Mouse (Mus musculus) CH12.LX (cell line): ENCODE measurements around the gene Gpr3. TPM values are rescaled to one million over a fixed set of nuclear protein-coding genes. Genes with fewer than 3 reads are reported as not detected.

ENCODE experiments used
- DNase-seq: peaks from one replicate; pipeline ENCODE4 v3.0.0-alpha.2; 2013; ENCODE audit errors: extremely low read depth
- H3K27ac ChIP-seq: 2 replicates; pipeline ENCODE4 v1.5.1; 2012; ENCODE audit warnings: low read depth, mild to moderate bottlenecking, control low read depth, moderate library complexity; ENCODE audit not compliant: insufficient read depth
- H3K27me3 ChIP-seq: replicated peaks from 2 replicates; pipeline ENCODE3; 2012; ENCODE audit warnings: inconsistent platforms
- H3K36me3 ChIP-seq, 2 experiments: replicated peaks in 1 of 2; 2 replicates each; pipeline versions ENCODE3 to v1.6.1; 2012; ENCODE audit warnings: inconsistent platforms in 1 of 2, low read length in 1 of 2, mild to moderate bottlenecking in 1 of 2, mixed read lengths in 1 of 2, moderate library complexity in 1 of 2; ENCODE audit not compliant: control insufficient read depth in 1 of 2, insufficient read depth in 1 of 2
- H3K4me1 ChIP-seq, 2 experiments: 2 replicates each; pipeline ENCODE4 v1.6.1; 2012; ENCODE audit warnings: inconsistent platforms in 1 of 2, moderate library complexity in 1 of 2; ENCODE audit not compliant: insufficient read depth in 2 of 2, control insufficient read depth in 1 of 2
- H3K4me2 ChIP-seq: 2 replicates; pipeline ENCODE4 v1.6.1; 2012; ENCODE audit warnings: low read depth, mild to moderate bottlenecking, control low read depth; ENCODE audit not compliant: poor library complexity, insufficient read depth, severe bottlenecking
- H3K4me3 ChIP-seq, 3 experiments: fragments of 150-350 bp in 1 of 3; sonication (generic) in 1 of 3; replicated peaks in 1 of 3; 2 replicates each; pipeline versions ENCODE3 to v1.5.1; 2011 to 2012; ENCODE audit warnings: low read depth in 2 of 3, low read length in 2 of 3, mild to moderate bottlenecking in 2 of 3, moderate library complexity in 2 of 3, control low read depth in 1 of 3, improper control_type of control experiment in 1 of 3, inconsistent platforms in 1 of 3, mixed read lengths in 1 of 3; ENCODE audit not compliant: poor library complexity in 1 of 3
- H3K79me2 ChIP-seq: replicated peaks from 2 replicates; pipeline ENCODE4 v1.6.1; 2012; ENCODE audit warnings: mild to moderate bottlenecking, moderate library complexity; ENCODE audit not compliant: control insufficient read depth, poor library complexity, insufficient read depth, severe bottlenecking; ENCODE audit errors: extremely low read depth
- H3K9ac ChIP-seq: 2 replicates; pipeline ENCODE4 v1.6.1; 2012; ENCODE audit warnings: low read depth, mild to moderate bottlenecking, control low read depth, moderate library complexity; ENCODE audit not compliant: insufficient read depth
- H3K9me3 ChIP-seq: replicated peaks from 2 replicates; pipeline ENCODE3; 2012; ENCODE audit warnings: low read length, inconsistent platforms, mixed read lengths
- BHLHE40 ChIP-seq: IDR thresholded peaks from 2 replicates; pipeline ENCODE4 v1.6.1; 2011; ENCODE audit warnings: mild to moderate bottlenecking, low read depth, low read length, improper control_type of control experiment
- CHD1 ChIP-seq: IDR thresholded peaks from 2 replicates; pipeline ENCODE4 v1.6.1; 2012; ENCODE audit warnings: low read depth, low read length, improper control_type of control experiment, inconsistent platforms
- CHD2 ChIP-seq: IDR thresholded peaks from 2 replicates; pipeline ENCODE4 v1.6.1; 2011; ENCODE audit warnings: low read length, improper control_type of control experiment
- E2F4 ChIP-seq: IDR thresholded peaks from 2 replicates; pipeline ENCODE4 v1.6.1; 2011; ENCODE audit warnings: low read depth, low read length, improper control_type of control experiment; ENCODE audit not compliant: insufficient replicate concordance
- ELF1 ChIP-seq: IDR thresholded peaks from 2 replicates; pipeline ENCODE4 v1.6.1; 2014; ENCODE audit warnings: low read depth, mild to moderate bottlenecking, inconsistent platforms, low read length, improper control_type of control experiment
- EP300 ChIP-seq: IDR thresholded peaks from 2 replicates; pipeline ENCODE4 v1.6.1; 2011; ENCODE audit warnings: low read length, improper control_type of control experiment
- ETS1 ChIP-seq: conservative IDR thresholded peaks from 2 replicates; pipeline ENCODE4 v1.6.1; 2012; ENCODE audit warnings: low read depth, mild to moderate bottlenecking, inconsistent platforms, low read length, improper control_type of control experiment, moderate library complexity
- GABPA ChIP-seq: IDR thresholded peaks from 2 replicates; pipeline ENCODE4 v1.6.1; 2012; ENCODE audit warnings: low read depth, low read length, improper control_type of control experiment, inconsistent platforms; ENCODE audit not compliant: insufficient replicate concordance
- IRF4 ChIP-seq: IDR thresholded peaks from 2 replicates; pipeline ENCODE4 v1.6.1; 2014; ENCODE audit warnings: low read depth, mild to moderate bottlenecking, inconsistent platforms, low read length, improper control_type of control experiment
- MAX ChIP-seq: IDR thresholded peaks from 2 replicates; pipeline ENCODE4 v1.6.1; 2011; ENCODE audit warnings: low read length, improper control_type of control experiment
- MAZ ChIP-seq: IDR thresholded peaks from 2 replicates; pipeline ENCODE4 v1.6.1; 2012; ENCODE audit warnings: low read depth, mild to moderate bottlenecking, inconsistent platforms, low read length, improper control_type of control experiment, moderate library complexity
- MEF2A ChIP-seq: IDR thresholded peaks from 2 replicates; pipeline ENCODE4 v1.6.1; 2014; ENCODE audit warnings: low read depth, mild to moderate bottlenecking, inconsistent platforms, low read length, improper control_type of control experiment, borderline replicate concordance
- MXI1 ChIP-seq: IDR thresholded peaks from 2 replicates; pipeline ENCODE4 v1.6.1; 2011; ENCODE audit warnings: mild to moderate bottlenecking, low read depth, low read length, improper control_type of control experiment
- PAX5 ChIP-seq: IDR thresholded peaks from 2 replicates; pipeline ENCODE4 v1.6.1; 2012; ENCODE audit warnings: low read length, inconsistent platforms, mixed read lengths
- POLR2AphosphoS2 ChIP-seq: IDR thresholded peaks from 2 replicates; pipeline ENCODE4 v1.6.1; 2011; ENCODE audit warnings: low read depth, low read length, improper control_type of control experiment
- RAD21 ChIP-seq: IDR thresholded peaks from 2 replicates; pipeline ENCODE4 v1.6.1; 2011; ENCODE audit warnings: low read depth, mild to moderate bottlenecking, low read length, improper control_type of control experiment, moderate library complexity
- RCOR1 ChIP-seq: conservative IDR thresholded peaks from 2 replicates; pipeline ENCODE4 v1.6.1; 2012; ENCODE audit warnings: low read depth, mild to moderate bottlenecking, inconsistent platforms, low read length, improper control_type of control experiment
- SMC3 ChIP-seq: IDR thresholded peaks from 2 replicates; pipeline ENCODE4 v1.6.1; 2011; ENCODE audit warnings: low read depth, low read length, improper control_type of control experiment
- TCF12 ChIP-seq: IDR thresholded peaks from 2 replicates; pipeline ENCODE4 v1.6.1; 2014; ENCODE audit warnings: low read depth, mild to moderate bottlenecking, inconsistent platforms, low read length, improper control_type of control experiment
- USF2 ChIP-seq: conservative IDR thresholded peaks from 2 replicates; pipeline ENCODE4 v1.6.1; 2011; ENCODE audit warnings: low read depth, low read length, improper control_type of control experiment
- ZC3H11A ChIP-seq: IDR thresholded peaks from 2 replicates; pipeline ENCODE4 v1.6.1; 2012; ENCODE audit warnings: low read depth, mild to moderate bottlenecking, inconsistent platforms, low read length, improper control_type of control experiment
- ZKSCAN1 ChIP-seq: IDR thresholded peaks from 2 replicates; pipeline ENCODE4 v1.6.1; 2012; ENCODE audit warnings: low read depth, inconsistent platforms, low read length, improper control_type of control experiment, borderline replicate concordance
- ZNF384 ChIP-seq: IDR thresholded peaks from 2 replicates; pipeline ENCODE4 v1.6.1; 2012; ENCODE audit warnings: low read depth, low read length, improper control_type of control experiment, inconsistent platforms
- dilution Hi-C: fragments of 300-500 bp; cut with MboI; formaldehyde crosslinking; loops from 2 replicates; pipeline ENCODE4 v1.14.3; 2020; ENCODE audit warnings: low sequenced_read_pairs; ENCODE audit not compliant: extremely low pct_unique_long_range_greater_than_20kb, extremely low pct_ligation_motif_present
- in situ Hi-C: fragments of 300-500 bp; cut with MboI; formaldehyde crosslinking; loops from 3 replicates; pipeline ENCODE4 v1.14.3; 2019; ENCODE audit warnings: low sequenced_read_pairs, low pct_ligation_motif_present, low pct_unique_long_range_greater_than_20kb, mixed read lengths
- polyA plus RNA-seq: library from polyadenylated mRNA; unstranded; fragments of >175 nt; gene quantifications from 2 replicates; pipeline ENCODE4 v1.2.1, GENCODE M21; 2012; ENCODE audit warnings: low read depth; ENCODE audit not compliant: insufficient read length
- total RNA-seq, 2 experiments: library from RNA; depleted of rRNA; stranded (reverse); fragments of 300-350 nt in 1 of 2; fragments of >200 nt in 1 of 2; gene quantifications; 2 replicates each; pipeline ENCODE4 v1.2.3; 2012 to 2014

Gene Gpr3
- total and polyA plus RNA-seq, 3 experiments = 0.11 to 0.13 TPM; not detected in 1

- Histone ChIP-seq H3K27ac (no peak overlapping the region), H3K36me3 (peaks cover 71 to 92% of the 10 kb centered on the region in 2 experiments), H3K9me3 (no peaks in the 10 kb centered on the region), H3K4me1 (peaks cover 0 to 43% of the 10 kb centered on the region in 2 experiments; a peak in 2 of 4 replicates), H3K9ac (no peak overlapping the region), H3K27me3 (no peaks in the 10 kb centered on the region), H3K4me3 (no peak overlapping the region), H3K4me2 (no peak overlapping the region), H3K79me2 (no peaks in the 10 kb centered on the region)
- no peak for DNase-seq
- no peak for TF ChIP-seq TCF12
- no peak for TF ChIP-seq MEF2A
- no peak for TF ChIP-seq MXI1
- no peak for TF ChIP-seq MAX
- TF ChIP-seq POLR2AphosphoS2 = no peak
- no peak for TF ChIP-seq E2F4
- in situ Hi-C loops = no loop called here
- dilution Hi-C loops = no loop called here
These were observed 17.3 kb downstream of the Gpr3 start for GRCm38 (mm10) chr4:133195014-133195413.

- no peak for DNase-seq
- in situ Hi-C loops = no loop called here
- dilution Hi-C loops = no loop called here
- Histone ChIP-seq H3K27ac (no peak overlapping the region), H3K4me2 (no peak overlapping the region), H3K4me1 (peaks cover 0 to 38% of the 10 kb centered on the region in 2 experiments; a peak in 2 of 4 replicates), H3K27me3 (no peaks in the 10 kb centered on the region), H3K36me3 (peaks cover 77 to 92% of the 10 kb centered on the region in 2 experiments), H3K9ac (no peak overlapping the region), H3K9me3 (no peaks in the 10 kb centered on the region), H3K79me2 (no peaks in the 10 kb centered on the region), H3K4me3 (no peak overlapping the region)
- no peak for TF ChIP-seq ZC3H11A
- TF ChIP-seq RCOR1 = no peak
- TF ChIP-seq GABPA = no peak
- TF ChIP-seq RAD21 = no peak
- no peak for TF ChIP-seq SMC3
- no peak for TF ChIP-seq ZNF384
- TF ChIP-seq TCF12 = no peak
- TF ChIP-seq PAX5 = no peak
- no peak for TF ChIP-seq IRF4
- TF ChIP-seq USF2 = no peak
- TF ChIP-seq ZKSCAN1 = no peak
- no peak for TF ChIP-seq ETS1
- no peak for TF ChIP-seq MXI1
- TF ChIP-seq ELF1 = no peak
- TF ChIP-seq E2F4 = no peak
- TF ChIP-seq CHD1 = no peak
- TF ChIP-seq MAZ = no peak
- TF ChIP-seq BHLHE40 = no peak
- TF ChIP-seq CHD2 = no peak
- no peak for TF ChIP-seq EP300
These were observed 17.9 kb downstream of the Gpr3 start for GRCm38 (mm10) chr4:133194482-133194881.
